Mouse (Mus musculus): ENCODE measurements around the gene 4930412O13Rik.

4930412O13Rik gene

GRCm38 (mm10) chr2:9881051-9881591 is at the start of gene 4930412O13Rik:
Gene 4930412O13Rik, plus strand, starts transcription at chr2:9881252.
- no peak for DNase-seq (ENCODE audit: low spot score in 2 of 2)

- no peak for DNase-seq (ENCODE audit: low spot score in 2 of 2)
These were observed 47.3 kb upstream of the 4930412O13Rik start for GRCm38 (mm10) chr2:9833712-9834111.

- DNase-seq (ENCODE audit: low spot score in 2 of 2): no peak
These were observed 45.9 kb upstream of the 4930412O13Rik start for GRCm38 (mm10) chr2:9835195-9835594.

- DNase-seq (ENCODE audit: low spot score in 2 of 2): no peak
These were observed 28.0 kb upstream of the 4930412O13Rik start for GRCm38 (mm10) chr2:9852851-9853576.

GRCm38 (mm10) chr2:9855861-9856260 is 25.2 kb upstream of the 4930412O13Rik start:
- DNase-seq (ENCODE audit: low spot score in 2 of 2): no peak

GRCm38 (mm10) chr2:9860698-9861097 is 20.4 kb upstream of the 4930412O13Rik start:
- no peak for DNase-seq (ENCODE audit: low spot score in 2 of 2)

- no peak for DNase-seq (ENCODE audit: low spot score in 2 of 2)
These were observed 13.8 kb upstream of the 4930412O13Rik start for GRCm38 (mm10) chr2:9867092-9867825.

- DNase-seq (ENCODE audit: low spot score in 2 of 2): no peak
These were observed 9.8 kb upstream of the 4930412O13Rik start for GRCm38 (mm10) chr2:9871141-9871716.

- DNase-seq (ENCODE audit: low spot score in 2 of 2): no peak
These were observed 9.3 kb upstream of the 4930412O13Rik start for GRCm38 (mm10) chr2:9871798-9872197.

GRCm38 (mm10) chr2:9872682-9873081 is 8.4 kb upstream of the 4930412O13Rik start:
- no peak for DNase-seq (ENCODE audit: low spot score in 2 of 2)

GRCm38 (mm10) chr2:9873757-9874156 is 7.3 kb upstream of the 4930412O13Rik start:
- no peak for DNase-seq (ENCODE audit: low spot score in 2 of 2)

GRCm38 (mm10) chr2:9874467-9875219 is 6.4 kb upstream of the 4930412O13Rik start:
- no peak for DNase-seq (ENCODE audit: low spot score in 2 of 2)

GRCm38 (mm10) chr2:9875220-9875619 is 5.8 kb upstream of the 4930412O13Rik start:
- no peak for DNase-seq (ENCODE audit: low spot score in 2 of 2)

GRCm38 (mm10) chr2:9875676-9876357 is 5.2 kb upstream of the 4930412O13Rik start:
- DNase-seq (ENCODE audit: low spot score in 2 of 2): no peak

- no peak for DNase-seq (ENCODE audit: low spot score in 2 of 2)
These were observed 4.3 kb upstream of the 4930412O13Rik start for GRCm38 (mm10) chr2:9876621-9877325.

GRCm38 (mm10) chr2:9877326-9877690 is 3.7 kb upstream of the 4930412O13Rik start:
- DNase-seq (ENCODE audit: low spot score in 2 of 2): peak in 1 of 2 experiments; percentile 67

GRCm38 (mm10) chr2:9877966-9878563 is 3.0 kb upstream of the 4930412O13Rik start:
- DNase-seq (ENCODE audit: low spot score in 2 of 2): no peak

- no peak for DNase-seq (ENCODE audit: low spot score in 2 of 2)
These were observed 2.4 kb upstream of the 4930412O13Rik start for GRCm38 (mm10) chr2:9878564-9879081.

- no peak for DNase-seq (ENCODE audit: low spot score in 2 of 2)
These were observed 2.0 kb upstream of the 4930412O13Rik start for GRCm38 (mm10) chr2:9879092-9879491.

GRCm38 (mm10) chr2:9879493-9879892 is 1.6 kb upstream of the 4930412O13Rik start:
- DNase-seq (ENCODE audit: low spot score in 2 of 2): peak; percentile 81 to 87

All from spleen, postnatal 4 days (tissue).